Comparison of ENCODE assay signal across 8 mouse cellular contexts in genomic region chr2:109280272-109280599, GRCm38 (mm10). TPM values are rescaled to one million over a fixed set of nuclear protein-coding genes. Genes with fewer than 3 reads are reported as not detected.
DNase-seq lines count a peak whose midpoint lies in the region; ATAC-seq and TF ChIP-seq lines count a peak whose summit lies in the region.

No protein-coding gene starts in this region.

- H3K36me3 ChIP-seq in heart, embryonic 15.5 days: no peaks in the 10 kb centered on the region
- peaks cover 3 to 22% of the 10 kb centered on the region in 2 experiments; a peak in 2 of 4 replicates for H3K36me3 ChIP-seq in MEL (ENCODE audit: control insufficient read depth in 1 of 2, insufficient read depth in 2 of 2, low read length in 2 of 2)
- H3K36me3 ChIP-seq in hindbrain, embryonic 11.5 days (ENCODE audit: control insufficient read depth, insufficient read depth, low read length): no peaks in the 10 kb centered on the region
- H3K36me3 ChIP-seq in midbrain, embryonic 11.5 days (ENCODE audit: control insufficient read depth, insufficient read depth, low read length): no peaks in the 10 kb centered on the region

- H3K9ac ChIP-seq in heart, embryonic 15.5 days: peak overlapping the region; percentile 70
- H3K9ac ChIP-seq in MEL (ENCODE audit: control insufficient read depth, low read depth, low read length, poor library complexity, severe bottlenecking): peak overlapping the region; percentile 69
- H3K9ac ChIP-seq in hindbrain, embryonic 11.5 days (ENCODE audit: low read depth, low read length): peak overlapping the region; percentile 57
- peak overlapping the region; percentile 43; the same call in 1 of the 2 replicates for H3K9ac ChIP-seq in midbrain, embryonic 11.5 days (ENCODE audit: low read length)

- intact Hi-C loops in heart, postnatal 10 days (cut with DNase I): no loop called here
- intact Hi-C loops in left cerebral cortex, postnatal 10 days (cut with DNase I): no loop called here

- H3K9me3 ChIP-seq in heart, embryonic 15.5 days (replicated peaks): no peaks in the 10 kb centered on the region
- H3K9me3 ChIP-seq in MEL (replicated peaks; ENCODE audit: insufficient read depth, low read length): no peaks in the 10 kb centered on the region
- no peaks in the 10 kb centered on the region for H3K9me3 ChIP-seq in hindbrain, embryonic 11.5 days (ENCODE audit: control insufficient read depth, low read length)
- no peaks in the 10 kb centered on the region for H3K9me3 ChIP-seq in midbrain, embryonic 11.5 days (ENCODE audit: control insufficient read depth, low read length)

- WGBS in heart, embryonic 15.5 days: 7% methylated on average over 4 of the region's 4 CpGs
- 7% methylated on average over 4 of the region's 4 CpGs for WGBS in hindbrain, embryonic 11.5 days
- WGBS in midbrain, embryonic 11.5 days: 6% methylated on average over 4 of the region's 4 CpGs

- peak overlapping the region; percentile 81 for H3K4me3 ChIP-seq in heart, embryonic 15.5 days
- peak overlapping the region; percentile 45 to 61 for H3K4me3 ChIP-seq in MEL (ENCODE audit: control insufficient read depth in 1 of 2, insufficient read depth in 1 of 2, low read depth in 2 of 2, low read length in 2 of 2)
- H3K4me3 ChIP-seq in hindbrain, embryonic 11.5 days (ENCODE audit: low read depth, low read length): peak overlapping the region; percentile 61
- H3K4me3 ChIP-seq in midbrain, embryonic 11.5 days (ENCODE audit: low read depth, low read length): peak overlapping the region; percentile 71

- TF ChIP-seq RAD21 in MEL (IDR thresholded peaks at IDR 0.05; ENCODE audit: low read depth, low read length): no peak

- no peak for TF ChIP-seq CTCF in MEL (IDR thresholded peaks at IDR 0.05 in 2 of 3, conservative IDR thresholded peaks at IDR 0.05 in 1 of 3; ENCODE audit: control insufficient read depth in 1 of 3, insufficient read depth in 1 of 3, low read depth in 2 of 3, low read length in 3 of 3, poor library complexity in 1 of 3, severe bottlenecking in 1 of 3)

- peak overlapping the region; percentile 67 for H3K4me2 ChIP-seq in heart, embryonic 15.5 days
- H3K4me2 ChIP-seq in hindbrain, embryonic 11.5 days (replicated peaks; ENCODE audit: low read depth, low read length): peak overlapping the region; percentile 58
- peak overlapping the region; percentile 60 for H3K4me2 ChIP-seq in midbrain, embryonic 11.5 days

- ATAC-seq in heart, embryonic 15.5 days (replicated peaks; ENCODE audit: insufficient number of reproducible peaks, insufficient read depth, low FRiP score, low read depth): no peak
- no peak for ATAC-seq in hindbrain, embryonic 11.5 days (ENCODE audit: low FRiP score)
- ATAC-seq in midbrain, embryonic 11.5 days (ENCODE audit: low FRiP score): no peak

- 0 out of 4 replicates have a peak, but pooled peaks of 1 of the 2 experiments have one; percentile 24 for TF ChIP-seq POLR2A in MEL (IDR thresholded peaks at IDR 0.05; ENCODE audit: control insufficient read depth in 1 of 2, insufficient read depth in 1 of 2, low read depth in 1 of 2, low read length in 2 of 2, poor library complexity in 1 of 2)

- H3K27me3 ChIP-seq in heart, embryonic 15.5 days: no peaks in the 10 kb centered on the region
- no peaks in the 10 kb centered on the region for H3K27me3 ChIP-seq in MEL (ENCODE audit: control insufficient read depth in 1 of 2, insufficient read depth in 2 of 2, low read length in 2 of 2)
- H3K27me3 ChIP-seq in hindbrain, embryonic 11.5 days (ENCODE audit: control insufficient read depth, insufficient read depth, low read length): no peaks in the 10 kb centered on the region
- H3K27me3 ChIP-seq in midbrain, embryonic 11.5 days (ENCODE audit: control insufficient read depth, insufficient read depth, low read length): no peaks in the 10 kb centered on the region

- peaks cover 16% of the 10 kb centered on the region for H3K4me1 ChIP-seq in heart, embryonic 15.5 days (replicated peaks)
- peaks cover 3 to 6% of the 10 kb centered on the region in 2 experiments; a peak in 3 of 4 replicates for H3K4me1 ChIP-seq in MEL (ENCODE audit: control insufficient read depth in 1 of 2, insufficient read depth in 2 of 2, low read length in 2 of 2)
- no peaks in the 10 kb centered on the region for H3K4me1 ChIP-seq in hindbrain, embryonic 11.5 days (replicated peaks; ENCODE audit: control insufficient read depth, insufficient read depth, low read length)
- H3K4me1 ChIP-seq in midbrain, embryonic 11.5 days (ENCODE audit: control insufficient read depth, insufficient read depth, low read length): peaks cover 8% of the 10 kb centered on the region; the same call in 1 of the 2 replicates

- H3K79me2 ChIP-seq in MEL (ENCODE audit: control insufficient read depth, insufficient read depth, low read length, poor library complexity): peaks cover 26% of the 10 kb centered on the region

- H3K27ac ChIP-seq in heart, embryonic 15.5 days: peak overlapping the region; percentile 82
- H3K27ac ChIP-seq in MEL (ENCODE audit: control insufficient read depth, low read depth, low read length): no peak overlapping the region
- peak overlapping the region; percentile 39; the same call in 1 of the 2 replicates for H3K27ac ChIP-seq in hindbrain, embryonic 11.5 days (ENCODE audit: low read depth, low read length)
- H3K27ac ChIP-seq in midbrain, embryonic 11.5 days (ENCODE audit: low read depth, low read length): no peak overlapping the region

- no peak for DNase-seq in heart, postnatal 10 days
- no peak for DNase-seq in MEL (ENCODE audit: low read depth, low spot score)
- DNase-seq in hindbrain, embryonic 11.5 days (ENCODE audit: low spot score): no peak
- DNase-seq in midbrain, embryonic 11.5 days (ENCODE audit: low spot score, missing footprints): no peak
- DNase-seq in left cerebral cortex, postnatal 10 days (ENCODE audit: extremely low spot score in 1 of 2, low spot score in 2 of 2): no peak
- no peak for DNase-seq in c-Kit-positive CD71-positive TER-119-positive erythroid progenitor cells, embryonic 14.5 days (ENCODE audit: low spot score)
- no peak for DNase-seq in urinary bladder, adult 18-20 months (ENCODE audit: low spot score in 2 of 2)

- no peak for TF ChIP-seq EP300 in MEL (IDR thresholded peaks at IDR 0.05; ENCODE audit: low read depth in 1 of 2, low read length in 2 of 2)

TF ChIP-seq in MEL, 35 proteins besides CTCF, POLR2A, EP300 and RAD21:
- TF ChIP-seq MYC (IDR thresholded peaks at IDR 0.05; ENCODE audit: low read depth, low read length): peak; percentile 54; the same call in 1 of the 2 replicates
- peak; percentile 51; the same call in 1 of the 2 replicates for TF ChIP-seq ZMIZ1 (IDR thresholded peaks at IDR 0.05; ENCODE audit: low read depth, low read length)
- TF ChIP-seq POLR2AphosphoS5 (IDR thresholded peaks at IDR 0.05; ENCODE audit: borderline replicate concordance, low read depth, low read length): no peak
- TF ChIP-seq TBP (IDR thresholded peaks at IDR 0.05; ENCODE audit: low read depth, low read length): no peak
- no peak for TF ChIP-seq HCFC1 (IDR thresholded peaks at IDR 0.05; ENCODE audit: low read depth, low read length)

RNA-seq across cellular contexts. Expression of gene Kif18a, which starts 0.3 kb away (rescaled TPM):
- polyA plus RNA-seq in heart, embryonic 15.5 days (2015; fragmentation: Nextera tagmentation; extraction: Ambion mirVana): 9.4 and 10.5 TPM in 2 replicates
- total RNA-seq in heart, postnatal 10 days (2021): 1 to 10 TPM; 2.7 to 2.8 TPM
- 10.2 and 11.7 TPM in 2 replicates for total RNA-seq in MEL (2012; rRNA removed)
- 1 to 10 TPM in 1 of 2 experiments, not detected in 1; 7.9 TPM for polyA plus RNA-seq in MEL (2012; ENCODE audit: insufficient read depth in 1 of 2, insufficient read length in 2 of 2, low read depth in 1 of 2, low replicate concordance in 2 of 2, missing spikeins in 1 of 2)
- polyA plus RNA-seq in hindbrain, embryonic 11.5 days (2014; fragmentation: Nextera tagmentation; extraction: Ambion mirVana): 37.0 and 38.1 TPM in 2 replicates
- polyA plus RNA-seq in midbrain, embryonic 11.5 days (2014; fragmentation: Nextera tagmentation; extraction: Ambion mirVana): 47.0 and 47.9 TPM in 2 replicates
- 1 to 10 TPM; 1.7 to 2.0 TPM for total RNA-seq in left cerebral cortex, postnatal 10 days (2021)

RNA-seq across cellular contexts. Expression of gene Mettl15, which starts 0.3 kb away (rescaled TPM):
- polyA plus RNA-seq in heart, embryonic 15.5 days (2015; fragmentation: Nextera tagmentation; extraction: Ambion mirVana): 15.7 and 16.5 TPM in 2 replicates
- 10 to 100 TPM; 12.4 to 13.0 TPM for total RNA-seq in heart, postnatal 10 days (2021)
- total RNA-seq in MEL (2012; rRNA removed): 3.1 and 3.7 TPM in 2 replicates
- polyA plus RNA-seq in MEL (2012; ENCODE audit: insufficient read depth in 1 of 2, insufficient read length in 2 of 2, low read depth in 1 of 2, low replicate concordance in 2 of 2, missing spikeins in 1 of 2): 1 to 10 TPM in 1 of 2 experiments, not detected in 1; 5.3 TPM
- 13.4 and 13.5 TPM in 2 replicates for polyA plus RNA-seq in hindbrain, embryonic 11.5 days (2014; fragmentation: Nextera tagmentation; extraction: Ambion mirVana)
- polyA plus RNA-seq in midbrain, embryonic 11.5 days (2014; fragmentation: Nextera tagmentation; extraction: Ambion mirVana): 12.3 and 15.5 TPM in 2 replicates
- total RNA-seq in left cerebral cortex, postnatal 10 days (2021): 1 to 10 TPM; 5.9 to 6.5 TPM

Comparison
In these comparisons a context has a peak if more than half of its experiments do, and no peak if none do; other contexts are left out.
1. H3K27ac ChIP-seq: peak in heart, embryonic 15.5 days (single experiment) and hindbrain, embryonic 11.5 days (single experiment); none in MEL (single experiment) and midbrain, embryonic 11.5 days (single experiment).
2. Peak in every context shown above with its lines, with median percentiles within 50 percentile points of each other: H3K4me2 ChIP-seq, H3K4me3 ChIP-seq and H3K9ac ChIP-seq.